Mouse (Mus musculus) embryo, embryonic 9.5 days (tissue): ENCODE measurements around the gene 9130019O22Rik.
"Not testable (repeated sequence)": the region's sequence is repeated elsewhere in the genome, so short reads cannot be mapped to it uniquely, and the experiment has no call there.

Experiments
- DNase-seq: peaks from one replicate; pipeline ENCODE4 v3.0.0-alpha.2; 2017; ENCODE audit errors: extremely low spot score

The 9130019O22Rik gene

DNA sequence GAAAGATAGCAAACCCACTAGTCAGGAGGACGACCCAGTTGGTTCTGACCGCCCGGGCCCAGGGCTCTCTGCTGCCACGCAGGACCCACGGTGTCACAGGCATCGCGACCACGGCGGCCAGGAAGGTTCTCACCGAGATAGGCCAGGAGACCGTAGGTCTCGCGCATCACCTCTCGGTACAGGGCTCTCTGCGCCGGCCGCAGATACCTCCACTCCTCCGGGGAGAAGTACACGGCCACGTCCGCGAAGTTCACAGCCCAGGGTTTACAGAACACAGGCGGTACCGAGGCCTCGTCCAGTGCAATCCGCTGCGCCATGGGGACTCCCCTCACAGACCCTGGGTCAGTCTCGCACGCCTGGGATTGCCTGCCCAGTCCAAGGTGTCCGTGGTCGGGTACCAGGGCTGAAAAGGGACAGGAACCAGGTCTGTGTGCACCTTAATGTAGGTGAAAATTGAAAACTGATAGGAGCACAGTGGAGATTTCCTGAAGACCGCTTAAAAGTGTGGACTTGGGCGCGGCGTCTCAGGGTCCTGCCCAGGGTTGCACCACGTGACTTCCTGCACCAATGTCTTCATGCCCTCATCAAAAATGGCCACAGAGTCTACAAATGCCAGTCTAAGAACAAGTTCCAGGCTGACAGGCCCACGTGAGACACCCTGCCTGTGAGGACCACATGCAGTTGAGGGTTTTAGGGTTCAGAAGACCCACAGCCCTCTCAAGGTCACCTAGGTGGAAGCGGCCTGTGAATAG is at the start of gene 9130019O22Rik:
TSS of gene 9130019O22Rik (minus strand) at position 526 of the 752 bp plus-strand sequence.
- DNase-seq, result peak; percentile 82

DNA sequence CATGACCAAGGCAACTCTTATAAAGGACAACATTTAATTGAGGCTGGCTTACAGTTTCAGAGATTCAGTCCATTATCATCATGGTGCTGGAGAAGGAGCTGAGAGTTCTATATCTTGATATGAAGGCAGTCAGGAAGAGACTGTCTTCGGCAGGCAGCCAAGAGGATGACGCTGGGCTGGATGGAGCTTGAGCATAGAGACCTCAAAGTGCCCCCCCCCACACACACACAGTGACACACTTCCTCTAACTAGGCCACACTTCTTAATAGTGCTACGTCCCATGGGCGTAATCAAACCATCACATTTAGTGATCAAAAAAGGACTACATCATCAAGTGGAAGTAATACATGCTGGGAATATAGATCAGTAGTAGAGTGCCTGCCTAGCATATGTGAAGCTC is 48.2 kb upstream of the 9130019O22Rik start:
- no peak for DNase-seq

DNA sequence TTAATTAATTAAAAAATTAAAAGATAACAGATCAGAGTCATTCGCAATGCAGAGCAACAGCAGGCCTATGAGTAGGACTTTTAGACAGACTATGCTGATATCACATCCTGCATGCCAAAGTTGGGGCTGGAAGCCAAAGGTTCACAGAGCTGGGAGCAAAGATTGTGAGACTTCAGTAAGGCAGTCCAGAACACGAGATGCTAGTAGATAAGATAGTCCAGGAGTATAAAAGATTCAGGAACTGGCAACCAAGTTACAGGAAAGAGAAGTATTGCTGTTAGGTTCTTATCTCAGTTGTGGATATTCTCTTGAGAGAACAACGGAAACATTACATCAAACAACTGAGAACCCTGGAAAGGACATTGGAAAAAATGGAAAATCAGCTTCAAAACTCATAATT is 39.4 kb upstream of the 9130019O22Rik start:
- no peak for DNase-seq

DNA sequence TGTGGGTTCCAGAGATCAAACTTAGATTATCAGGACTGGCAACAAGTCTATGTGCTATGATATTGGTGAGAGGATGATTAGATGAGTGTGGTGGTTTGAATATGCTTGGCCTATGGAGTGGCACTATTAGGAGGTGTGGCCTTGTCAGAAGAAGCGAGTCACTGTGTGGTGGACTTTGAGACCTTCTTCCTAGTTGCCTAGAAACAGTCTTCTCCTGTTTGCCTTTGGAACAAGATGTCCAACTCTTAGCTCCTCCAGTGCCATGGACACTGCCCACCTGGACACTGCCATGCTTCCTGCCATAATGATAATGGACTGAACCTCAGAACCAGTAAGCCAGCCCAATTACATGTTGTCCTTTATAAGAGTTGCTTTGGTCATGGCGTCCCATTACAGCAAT is 38.9 kb upstream of the 9130019O22Rik start:
- DNase-seq, result no peak

DNA sequence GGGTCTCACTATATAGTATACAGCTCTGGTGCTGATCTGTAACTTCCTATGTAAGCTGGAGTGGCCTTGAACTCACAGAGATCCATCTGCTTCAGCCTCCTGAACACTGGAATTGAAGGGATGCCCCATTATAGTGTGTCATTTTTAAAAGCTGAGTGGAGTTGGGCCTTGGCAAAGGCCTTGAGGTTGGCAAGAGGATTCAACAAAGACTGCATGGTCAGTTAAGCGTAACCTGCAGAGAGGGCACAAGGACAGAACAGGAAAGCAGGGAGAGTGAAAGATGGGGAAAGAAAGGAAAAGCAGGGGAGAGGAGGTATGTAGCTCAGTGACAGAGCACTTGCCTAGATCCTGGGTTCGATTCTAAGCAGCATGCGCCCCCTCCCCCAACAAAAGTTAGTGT is 38.3 kb upstream of the 9130019O22Rik start:
- DNase-seq, result no peak

DNA sequence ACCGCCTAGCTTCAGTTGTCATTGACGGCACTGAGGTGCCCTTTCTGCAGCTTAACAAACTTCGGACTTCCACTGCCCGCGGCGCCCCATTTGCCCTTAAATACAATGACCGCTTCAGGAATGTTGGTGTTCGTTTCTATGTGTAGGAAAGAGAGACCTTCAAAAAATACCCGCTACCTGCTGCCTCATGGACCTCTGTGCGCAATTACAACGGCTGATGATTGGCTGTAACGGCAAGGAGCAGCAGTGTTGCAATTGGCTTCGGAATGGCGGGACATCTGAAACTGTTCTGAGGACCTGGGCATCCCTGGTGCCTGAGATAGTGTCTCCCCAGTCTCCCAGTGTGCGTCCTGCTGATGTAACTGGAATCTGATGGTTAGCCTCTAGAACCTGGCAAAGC is 35.3 kb upstream of the 9130019O22Rik start:
- DNase-seq, result no peak

DNA sequence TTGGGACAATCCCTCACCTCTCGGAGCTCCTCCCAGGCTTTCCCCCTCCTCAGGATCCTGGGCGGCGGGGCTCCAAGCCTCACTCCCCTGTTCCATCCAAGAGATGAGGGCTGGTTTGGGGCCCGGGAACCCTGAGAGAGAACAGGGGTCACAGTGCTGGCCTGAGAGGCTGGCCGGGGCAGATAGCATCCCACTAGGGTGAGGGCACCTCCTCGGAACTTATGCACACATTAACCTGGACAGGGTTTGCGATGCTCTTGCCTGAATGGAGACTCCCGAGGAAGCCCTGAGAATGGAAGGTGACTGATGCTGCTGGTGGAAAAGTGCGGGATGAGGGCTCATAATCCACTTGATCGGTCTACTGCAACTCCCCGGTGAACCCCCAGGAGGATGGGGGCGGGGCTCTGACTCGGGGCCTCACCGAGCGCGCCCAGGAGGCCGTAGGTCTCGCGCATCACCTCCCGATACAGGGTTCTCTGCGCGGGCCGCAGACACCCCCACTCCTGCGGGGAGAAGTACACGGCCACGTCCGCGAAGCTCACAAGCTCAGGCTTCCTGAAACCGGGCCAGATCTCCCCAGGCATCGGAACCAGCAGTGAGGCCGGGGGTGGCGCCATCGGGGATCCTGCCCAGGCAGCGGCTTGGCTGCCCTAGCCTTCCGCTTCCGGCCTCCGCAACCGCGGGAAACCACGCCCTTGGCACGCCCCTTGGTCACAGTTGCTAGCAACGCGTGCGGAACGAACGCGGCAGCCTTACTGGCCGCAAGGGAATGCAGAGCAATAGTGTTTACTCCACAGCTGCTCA is 34.6 kb upstream of the 9130019O22Rik start, which contains the start of gene Zfp688:
TSS of gene Zfp688 (minus strand) at position 681 of the 804 bp plus-strand sequence.
- DNase-seq, result peak; percentile 93

DNA sequence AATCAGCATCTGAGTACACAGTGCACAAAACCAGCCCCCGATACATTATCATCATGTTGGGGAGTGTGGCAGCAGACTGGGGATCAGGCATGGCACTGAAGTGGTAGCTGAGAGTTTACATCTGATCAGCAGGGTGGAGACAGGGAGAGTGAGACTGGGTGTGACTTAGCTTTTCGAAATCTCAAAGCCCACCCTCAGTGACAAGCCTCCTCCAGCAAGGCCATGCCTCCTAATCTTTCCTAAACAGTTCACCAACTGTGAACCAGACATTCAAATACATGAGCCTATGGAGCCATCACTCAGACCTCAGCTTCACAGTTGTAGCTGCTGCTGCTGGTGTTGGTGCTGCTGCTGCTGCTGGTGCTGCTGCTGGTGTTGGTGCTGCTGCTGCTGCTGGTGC is 24.5 kb upstream of the 9130019O22Rik start:
- DNase-seq, result no peak

DNA sequence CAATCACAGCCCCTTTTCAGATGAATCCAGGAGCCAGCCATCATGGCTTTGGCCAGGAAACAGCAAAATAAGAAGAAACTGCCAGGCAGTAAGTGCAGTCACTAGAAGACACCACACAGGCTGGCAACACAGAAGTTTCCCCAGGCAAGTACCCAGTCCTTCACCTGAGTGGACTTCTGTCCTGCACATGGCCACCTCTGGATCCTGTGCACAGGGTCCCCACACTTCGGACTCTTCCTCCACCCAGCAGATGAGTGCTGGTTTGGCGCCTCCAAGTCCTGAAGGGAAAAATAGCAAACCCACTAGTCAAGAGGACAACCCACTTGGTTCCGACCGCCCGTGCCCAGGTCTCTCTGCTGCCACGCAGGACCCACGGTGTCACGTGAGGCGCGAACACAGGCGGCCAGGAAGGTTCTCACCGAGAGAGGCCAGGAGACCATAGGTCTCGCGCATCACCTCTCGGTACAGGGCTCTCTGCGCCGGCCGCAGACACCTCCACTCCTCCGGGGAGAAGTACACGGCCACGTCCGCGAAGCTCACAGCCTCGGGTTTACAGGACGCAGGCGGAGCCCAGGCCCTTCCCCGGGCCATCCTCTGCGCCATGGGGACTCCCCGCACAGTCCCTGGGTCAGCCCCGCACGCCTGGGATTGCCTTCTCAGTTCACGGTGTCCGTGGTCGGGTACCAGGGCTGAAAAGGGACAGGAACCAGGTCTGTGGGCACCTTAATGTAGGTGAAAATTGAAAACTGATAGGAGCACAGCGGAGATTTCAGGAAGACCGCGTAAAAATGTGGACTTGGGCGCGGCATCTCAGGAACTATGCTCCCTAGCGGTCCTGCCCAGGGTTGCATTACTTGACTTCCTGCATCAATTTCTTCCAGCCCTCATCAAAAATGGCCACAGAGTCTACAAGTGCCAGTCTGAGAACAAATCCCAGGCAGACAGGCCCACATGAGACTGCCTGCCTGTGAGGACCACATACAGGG is 19.3 kb upstream of the 9130019O22Rik start, which contains the start of gene Zfp764:
TSS of gene Zfp764 (minus strand) at position 821 of the 986 bp plus-strand sequence.
- DNase-seq, result peak; percentile 89

DNA sequence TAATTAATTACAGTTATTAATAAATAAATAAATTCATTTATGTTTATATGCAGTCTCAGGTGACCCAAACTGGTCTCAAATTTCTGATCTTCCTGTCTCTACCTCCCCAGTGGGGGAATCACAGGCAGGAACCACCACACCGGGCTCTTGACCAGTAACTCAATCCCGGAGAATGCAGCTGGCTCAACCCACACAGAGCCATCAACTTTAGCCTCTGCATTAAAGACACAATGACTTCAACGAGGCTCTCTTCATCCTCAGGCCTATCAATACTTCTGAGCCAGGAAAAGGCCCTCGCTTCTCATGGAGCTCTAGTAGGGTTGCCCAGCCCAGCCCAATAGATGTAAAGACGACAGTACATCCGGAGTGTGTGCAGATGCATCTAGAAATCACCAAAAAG is 17.1 kb upstream of the 9130019O22Rik start:
- not testable (repeated sequence) for DNase-seq

DNA sequence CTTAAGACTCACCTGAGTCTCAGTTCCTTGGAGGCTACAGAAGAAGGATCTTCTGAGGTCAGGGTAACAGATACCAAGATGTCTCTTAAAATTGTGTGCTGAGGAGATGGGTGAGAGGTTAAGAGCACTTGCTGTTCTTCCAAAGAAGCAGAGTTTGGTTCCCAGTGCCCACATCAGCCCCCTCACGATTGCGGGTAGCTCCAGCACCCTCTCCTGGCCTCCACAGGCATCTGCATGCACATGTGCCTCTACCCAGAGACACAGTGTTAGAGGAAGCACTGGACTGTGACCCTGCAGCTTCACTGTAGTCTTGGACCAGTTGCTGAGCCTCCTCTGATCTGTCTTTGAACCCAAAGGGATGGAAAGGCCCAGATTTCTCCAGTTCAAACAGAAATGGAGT is 16.0 kb upstream of the 9130019O22Rik start:
- DNase-seq, result no peak

DNA sequence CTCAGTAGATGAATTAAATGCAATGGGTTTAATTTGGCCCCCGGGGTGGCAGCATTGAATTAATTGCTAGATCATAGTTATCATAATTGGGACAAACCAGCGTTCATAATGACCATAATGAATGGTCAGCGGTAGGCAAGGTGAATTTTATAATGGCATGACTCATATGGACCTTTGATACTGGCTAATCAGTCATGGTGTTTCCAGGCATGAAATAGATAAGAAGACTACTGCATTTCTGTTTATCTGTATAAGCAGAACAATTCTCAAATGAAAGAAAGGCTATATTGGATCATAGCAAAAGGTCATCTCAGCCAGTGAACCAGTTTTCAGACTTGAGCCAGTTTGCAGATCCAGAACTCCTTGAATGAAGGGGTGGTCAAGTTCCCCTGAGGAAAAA is 13.4 kb upstream of the 9130019O22Rik start:
- DNase-seq, result no peak

DNA sequence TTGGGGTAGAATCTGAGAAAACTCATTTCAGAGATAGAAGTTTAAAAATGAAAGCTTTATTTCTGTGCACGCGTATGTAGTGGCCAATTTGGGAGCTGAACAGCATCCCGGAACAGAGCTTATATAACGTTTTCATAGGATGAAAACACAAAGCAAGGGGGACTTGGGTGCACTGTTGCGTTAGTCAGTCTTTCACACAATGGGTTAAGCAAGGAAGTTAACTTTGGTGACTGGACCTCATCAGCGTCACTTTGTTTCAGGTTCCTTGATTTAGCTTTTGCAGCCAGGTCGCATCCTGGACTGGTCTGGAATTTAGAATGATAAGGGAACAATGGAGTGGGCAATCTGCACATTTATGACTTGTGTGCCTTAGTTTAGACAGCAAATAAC is 7.0 kb upstream of the 9130019O22Rik start:
- DNase-seq, result no peak

DNA sequence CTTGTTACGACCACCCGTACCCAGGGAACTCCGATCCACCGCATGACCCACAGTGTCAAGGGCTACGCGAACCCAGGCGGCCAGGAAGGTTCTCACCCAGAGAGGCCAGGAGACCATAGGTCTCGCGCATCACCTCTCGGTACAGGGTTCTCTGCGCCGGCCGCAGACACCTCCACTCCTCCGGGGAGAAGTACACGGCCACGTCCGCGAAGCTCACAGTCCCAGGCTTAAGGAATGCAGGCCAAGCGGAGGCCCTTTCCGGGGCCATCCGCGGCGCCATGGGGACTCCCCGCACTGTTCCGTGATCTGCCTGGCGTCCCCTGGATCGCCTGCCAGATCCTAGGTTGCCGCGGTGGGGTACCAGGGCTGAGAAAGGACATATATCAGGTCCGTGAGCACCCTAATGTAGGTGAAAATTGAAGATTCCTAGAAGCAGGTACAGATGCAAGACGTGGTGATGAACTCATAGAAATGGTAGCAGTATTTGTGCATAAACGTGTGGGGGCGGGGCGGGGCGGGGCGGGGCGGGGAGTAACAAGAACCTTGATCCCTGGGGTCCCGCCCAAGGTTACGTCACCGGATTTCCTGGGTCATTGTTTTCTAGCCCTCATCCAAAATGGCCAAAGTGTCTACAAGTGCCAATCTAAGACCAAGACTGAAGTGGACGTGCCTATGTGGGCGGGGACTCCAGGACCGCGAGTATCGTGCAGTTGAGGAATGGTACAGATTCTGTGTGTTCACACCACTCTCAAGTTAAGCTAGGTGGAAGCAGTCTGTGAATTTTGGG is 6.4 kb upstream of the 9130019O22Rik start, which contains the start of gene E430018J23Rik:
TSS of gene E430018J23Rik (minus strand) at position 473 of the 787 bp plus-strand sequence.
- DNase-seq, result peak; percentile 98

DNA sequence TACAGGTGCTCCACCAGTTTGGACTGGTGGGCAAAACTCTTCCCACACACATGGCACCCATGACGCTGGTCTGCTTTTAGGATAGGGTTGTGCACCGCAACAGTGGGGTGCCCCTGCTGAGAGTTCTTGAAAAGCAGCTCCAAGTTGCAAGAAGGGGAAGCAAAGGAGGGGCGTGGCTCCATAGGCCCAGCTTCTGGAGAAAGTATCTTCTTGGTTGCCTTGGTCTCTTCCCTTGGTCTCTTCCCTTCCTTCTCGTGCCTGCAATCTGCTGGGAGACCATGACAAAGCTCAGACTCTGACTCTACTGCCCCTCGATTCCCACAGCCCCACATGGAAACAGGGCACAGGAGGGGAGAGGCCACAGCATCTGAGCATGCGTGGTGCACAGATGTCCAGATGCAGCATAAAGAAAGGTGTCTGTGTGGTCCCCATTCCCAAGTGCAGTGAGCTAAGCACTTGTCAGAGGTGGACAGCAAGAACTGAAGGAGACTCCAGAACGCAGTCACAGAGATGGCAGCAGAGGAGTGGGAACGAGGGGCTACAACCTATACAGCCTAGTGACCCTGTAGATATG is 5.4 kb upstream of the 9130019O22Rik start:
- no peak for DNase-seq

DNA sequence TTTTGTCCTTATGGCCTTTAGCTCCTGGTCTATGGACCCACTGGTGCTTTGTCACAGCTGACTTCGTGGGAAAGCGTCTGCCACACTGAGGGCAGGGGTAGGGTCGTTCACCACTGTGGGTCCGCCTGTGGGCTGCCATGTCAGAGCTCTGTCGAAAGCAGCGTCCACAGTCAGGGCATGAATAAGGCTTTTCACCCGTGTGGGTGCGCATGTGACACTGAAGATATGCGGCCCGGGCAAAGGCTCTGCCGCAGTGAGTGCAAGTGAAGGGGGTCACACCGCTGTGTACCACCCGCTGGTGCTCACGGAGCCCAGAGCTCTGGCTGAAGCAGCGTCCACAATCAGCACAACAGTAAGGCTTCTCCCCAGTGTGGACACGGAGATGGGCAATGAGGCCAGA is 4.6 kb upstream of the 9130019O22Rik start:
- no peak for DNase-seq

DNA sequence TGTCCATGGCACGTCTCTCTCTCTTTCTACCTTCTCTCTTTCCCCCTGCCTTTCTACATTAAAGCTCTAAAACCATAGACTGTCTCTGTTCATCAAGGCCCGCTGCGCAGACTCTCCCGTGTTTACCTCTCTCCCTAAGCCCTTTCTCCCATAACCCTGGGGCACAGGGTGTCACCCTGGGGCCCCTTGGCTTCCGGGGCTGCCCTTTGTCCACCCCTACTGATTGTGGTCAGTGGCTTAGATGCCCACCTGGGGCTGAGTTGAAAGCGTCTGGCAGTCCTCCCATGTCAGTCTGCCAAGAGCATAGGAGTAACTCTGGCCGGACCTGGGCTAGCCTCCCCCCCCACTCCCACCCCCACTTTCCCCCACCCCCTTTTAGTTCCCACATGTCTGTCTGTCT is 3.3 kb upstream of the 9130019O22Rik start:
- no peak for DNase-seq

DNA sequence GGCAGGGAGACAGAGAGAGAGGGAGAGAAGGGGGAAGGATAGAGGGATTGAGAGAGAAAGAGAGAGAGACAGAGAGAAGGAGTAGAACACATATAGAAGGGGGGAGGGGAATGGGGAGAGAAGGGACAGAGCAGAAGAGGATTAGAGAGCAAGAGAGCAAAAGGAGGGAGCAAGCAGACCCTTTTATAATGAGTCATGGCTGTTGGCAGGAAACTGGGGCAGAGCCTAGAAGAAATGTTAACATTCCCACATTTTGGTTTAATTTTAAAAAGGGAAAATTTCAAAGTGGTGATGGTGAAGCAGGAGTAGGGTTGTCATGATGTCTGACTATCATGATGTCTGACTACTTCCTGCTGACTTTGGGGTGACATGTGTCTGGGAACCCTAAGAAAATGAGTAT is 1.2 kb upstream of the 9130019O22Rik start:
- DNase-seq, result not testable (repeated sequence)

DNA sequence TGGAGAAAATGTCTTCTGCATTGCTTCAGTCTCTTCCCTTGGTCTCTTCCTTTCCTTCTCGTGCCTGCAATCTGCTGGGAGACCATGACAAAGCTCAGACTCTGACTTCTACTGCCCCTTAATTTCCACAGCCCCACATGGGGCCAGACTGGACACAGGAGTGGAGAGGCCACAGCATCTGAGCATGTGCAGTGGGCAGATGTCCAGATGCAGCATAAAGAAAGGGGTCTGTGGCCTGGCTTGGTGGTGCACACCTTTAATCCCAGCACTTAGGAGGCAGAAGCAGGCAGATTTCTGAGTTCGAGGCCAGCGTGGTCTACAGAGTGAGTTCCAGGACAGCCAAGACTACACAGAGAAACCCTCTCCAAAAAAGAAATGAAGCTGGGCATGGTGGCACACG is 1.4 kb downstream of the 9130019O22Rik start:
- DNase-seq, result not testable (repeated sequence)

DNA sequence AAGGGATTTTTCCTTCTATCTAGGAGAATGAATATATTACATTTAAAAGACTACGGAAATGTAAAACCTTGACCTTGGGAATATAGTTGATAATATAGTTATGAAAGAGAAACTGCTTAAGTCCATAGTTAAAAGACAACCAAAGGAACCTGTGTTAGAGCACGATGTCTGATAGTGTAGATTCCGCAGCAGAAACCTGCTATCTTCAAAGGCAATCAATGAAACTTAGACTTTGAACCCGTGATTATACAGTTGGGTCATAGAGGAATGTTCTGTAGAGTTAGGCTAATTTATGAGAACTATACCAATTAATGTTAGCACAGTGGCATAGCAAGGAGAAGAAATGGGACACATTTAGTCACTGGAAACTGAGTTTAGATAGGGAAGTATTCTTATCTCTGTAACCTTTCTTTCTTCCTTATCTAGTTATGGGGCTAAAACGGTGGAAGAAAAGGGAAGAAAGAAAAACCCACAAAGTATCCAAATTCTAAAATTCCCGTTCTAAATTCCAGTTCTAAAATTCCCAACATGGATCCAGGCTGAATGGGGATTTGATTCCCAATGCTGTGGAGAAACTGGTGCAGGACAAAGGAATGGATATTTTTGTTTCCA is 8.6 kb downstream of the 9130019O22Rik start:
- no peak for DNase-seq
